Comparison of ENCODE assay signal across 8 mouse cellular contexts in the genomic region with DNA sequence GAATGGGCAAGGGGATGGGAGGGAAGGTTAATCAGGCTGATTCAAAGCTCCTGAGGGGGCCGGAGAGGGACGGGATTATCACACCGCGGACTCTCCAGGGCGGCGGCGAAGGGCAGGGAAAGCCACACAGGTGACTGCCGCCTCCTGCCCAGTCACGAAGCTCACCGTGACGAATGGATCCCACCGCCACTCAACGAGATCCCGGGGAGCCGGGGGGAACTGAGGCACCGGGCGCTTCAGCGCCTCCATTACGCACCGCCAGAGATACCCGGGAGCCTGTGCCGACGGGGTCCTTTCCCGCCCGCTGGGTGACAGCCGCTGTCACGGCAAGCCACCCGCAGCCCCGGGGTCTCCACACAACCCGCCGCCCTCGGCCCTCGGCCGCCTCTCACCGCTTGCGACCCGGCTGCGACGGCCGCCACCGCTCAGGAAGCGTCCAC. TPM values are rescaled to one million over a fixed set of nuclear protein-coding genes. Genes with fewer than 3 reads are reported as not detected.
DNase-seq lines count a peak whose midpoint lies in the region; ATAC-seq and TF ChIP-seq lines count a peak whose summit lies in the region.

No protein-coding gene starts in this region.

- no peak for TF ChIP-seq CTCF in kidney, adult 2 months (conservative IDR thresholded peaks at IDR 0.05; ENCODE audit: insufficient read depth, insufficient read length, low read depth, low read length)
- TF ChIP-seq CTCF in ES-Bruce4 (IDR thresholded peaks at IDR 0.05; ENCODE audit: low read depth, low read length) = no peak

- peak overlapping the region; percentile 93 for H3K27ac ChIP-seq in kidney, adult 2 months (ENCODE audit: insufficient read depth, low read depth, low read length)
- no peak overlapping the region for H3K27ac ChIP-seq in ES-Bruce4 (ENCODE audit: insufficient read depth, low read length)
- H3K27ac ChIP-seq in hindbrain, embryonic 15.5 days (replicated peaks) = peak overlapping the region; percentile 93

- ATAC-seq in common myeloid progenitor, adult 5-6 weeks (replicated peaks; ENCODE audit: low read depth, poor library complexity, severe bottlenecking) = peak; percentile 6; the same call in 1 of the 2 replicates
- no peak; the same call in 1 of the 2 replicates for ATAC-seq in hindbrain, embryonic 15.5 days (ENCODE audit: low FRiP score, low read depth)

- no peak for DNase-seq in kidney, adult 2 months
- DNase-seq in kidney, postnatal 10 days = no peak
- peak; percentile 54 for DNase-seq in mesoderm, embryonic 11.5 days (ENCODE audit: low read depth, low spot score)
- no peak for DNase-seq in Muller cell, postnatal 12 days (ENCODE audit: inconsistent ontology term)
- DNase-seq in cerebellum, adult 8-10 months = no peak

- no peaks in the 10 kb centered on the region for H3K27me3 ChIP-seq in kidney, adult 2 months (replicated peaks; ENCODE audit: control insufficient read depth, insufficient read depth, low read length)
- no peaks in the 10 kb centered on the region for H3K27me3 ChIP-seq in ES-Bruce4 (ENCODE audit: control insufficient read depth, insufficient read depth, low read length, poor library complexity, severe bottlenecking)
- H3K27me3 ChIP-seq in hindbrain, embryonic 15.5 days = no peaks in the 10 kb centered on the region

- H3K9me3 ChIP-seq in ES-Bruce4 (replicated peaks; ENCODE audit: control insufficient read depth, insufficient read depth, low read length, poor library complexity, severe bottlenecking) = no peaks in the 10 kb centered on the region
- H3K9me3 ChIP-seq in hindbrain, embryonic 15.5 days = no peaks in the 10 kb centered on the region

- TF ChIP-seq POLR2A in kidney, adult 2 months (IDR thresholded peaks at IDR 0.05; ENCODE audit: low read depth, low read length) = no peak
- no peak for TF ChIP-seq POLR2A in ES-Bruce4 (IDR thresholded peaks at IDR 0.05; ENCODE audit: insufficient read depth, low read length)

- no peak for TF ChIP-seq EP300 in ES-Bruce4 (IDR thresholded peaks at IDR 0.05; ENCODE audit: insufficient read depth, low read depth, low read length)

- H3K9ac ChIP-seq in ES-Bruce4 (ENCODE audit: low read depth, poor library complexity, severe bottlenecking) = peak overlapping the region; percentile 82
- peak overlapping the region; percentile 73 for H3K9ac ChIP-seq in hindbrain, embryonic 15.5 days

- peak overlapping the region; percentile 86 for H3K4me3 ChIP-seq in kidney, adult 2 months (ENCODE audit: insufficient read depth, low read depth, low read length)
- H3K4me3 ChIP-seq in ES-Bruce4 (ENCODE audit: low read depth, low read length) = peak overlapping the region; percentile 93
- peak overlapping the region; percentile 73 for H3K4me3 ChIP-seq in hindbrain, embryonic 15.5 days

- H3K4me2 ChIP-seq in hindbrain, embryonic 15.5 days = peak overlapping the region; percentile 73

- WGBS in kidney, adult 2 months = under 1% methylated on average over 42 of the region's 42 CpGs
- 0% methylated on average over 29 of the region's 42 CpGs for WGBS in hindbrain, embryonic 15.5 days

- no peaks in the 10 kb centered on the region; the same call in 1 of the 2 replicates for H3K4me1 ChIP-seq in kidney, adult 2 months (ENCODE audit: control insufficient read depth, insufficient read depth, low read length)
- no peaks in the 10 kb centered on the region for H3K4me1 ChIP-seq in ES-Bruce4 (ENCODE audit: control insufficient read depth, insufficient read depth, low read length)
- peaks cover 27% of the 10 kb centered on the region for H3K4me1 ChIP-seq in hindbrain, embryonic 15.5 days (replicated peaks)

- no peaks in the 10 kb centered on the region for H3K36me3 ChIP-seq in kidney, adult 2 months (ENCODE audit: control insufficient read depth, insufficient read depth, low read length)
- peaks cover 11% of the 10 kb centered on the region for H3K36me3 ChIP-seq in ES-Bruce4 (ENCODE audit: control insufficient read depth, insufficient read depth, low read length, poor library complexity, severe bottlenecking)
- peaks cover 22% of the 10 kb centered on the region for H3K36me3 ChIP-seq in hindbrain, embryonic 15.5 days

RNA-seq across cellular contexts. Expression of a gene that starts 0.5 kb away (rescaled TPM):
- 20.4 and 24.8 TPM in 2 replicates for polyA plus RNA-seq in kidney, adult 2 months (2012; rRNA removed)
- 27.5 and 33.2 TPM in 2 replicates for polyA plus RNA-seq in ES-Bruce4 (2011; ENCODE audit: insufficient read depth, insufficient read length, low read depth, missing spikeins)
- total RNA-seq in common myeloid progenitor, adult 5-6 weeks (2017) = 27.1 and 40.4 TPM in 2 replicates
- 48.3 and 52.8 TPM in 2 replicates for polyA plus RNA-seq in hindbrain, embryonic 15.5 days (2015; fragmentation: Nextera tagmentation; extraction: Ambion mirVana)

RNA-seq across cellular contexts. Expression of a gene that starts 33.7 kb away (rescaled TPM):
- 13.3 and 13.6 TPM in 2 replicates for polyA plus RNA-seq in kidney, adult 2 months (2012; rRNA removed)
- polyA plus RNA-seq in ES-Bruce4 (2011; ENCODE audit: insufficient read depth, insufficient read length, low read depth, missing spikeins) = 96.0 and 108 TPM in 2 replicates
- 82.4 and 88.2 TPM in 2 replicates for total RNA-seq in common myeloid progenitor, adult 5-6 weeks (2017)
- polyA plus RNA-seq in hindbrain, embryonic 15.5 days (2015; fragmentation: Nextera tagmentation; extraction: Ambion mirVana) = 58.7 and 61.2 TPM in 2 replicates
